Mouse (Mus musculus) CH12F3 (cell line): ENCODE measurements around the gene Ttc27.

ENCODE experiments used
- in situ Hi-C: fragments of 300-500 bp; cut with MboI; formaldehyde crosslinking; loops from 2 replicates; pipeline ENCODE4 v1.14.3; 2020; ENCODE audit warnings: low sequenced_read_pairs

Gene Ttc27

GRCm38 (mm10) chr17:74810892-74811625 is 93.5 kb downstream of the Ttc27 start:
- in situ Hi-C loops: loop anchor here (25.0 kb wide), 1 partner anchor 726 kb away; no protein-coding TSS in a partner anchor

DNA sequence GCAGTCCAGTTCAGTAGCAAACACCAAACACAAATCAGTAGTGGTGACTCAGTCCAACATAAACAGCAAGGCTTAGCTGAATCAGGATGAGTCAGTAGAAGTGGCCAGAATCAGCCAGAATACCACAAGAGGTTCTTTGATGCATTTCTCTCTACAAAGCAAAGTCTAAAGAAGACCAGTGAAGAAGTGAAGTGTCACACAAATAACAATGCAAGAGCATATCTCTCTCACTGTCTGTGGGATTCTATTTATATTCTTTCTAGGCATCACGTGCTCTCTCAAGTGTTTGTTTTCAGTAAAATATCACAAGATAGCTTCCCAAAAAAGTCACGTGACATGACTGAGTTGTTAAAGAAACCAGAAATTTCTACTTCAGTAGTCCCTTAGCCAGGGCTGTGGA is 102.2 kb downstream of the Ttc27 start:
- in situ Hi-C loops: loop anchor here (10.0 to 25.0 kb wide), 2 partner anchors 185 to 718 kb away; partner anchors contain the start of gene Ltbp1

GRCm38 (mm10) chr17:74830851-74831250 is 113.3 kb downstream of the Ttc27 start:
- in situ Hi-C loops: no loop called here

- in situ Hi-C loops: no loop called here
These were observed 124.2 kb downstream of the Ttc27 start for GRCm38 (mm10) chr17:74841721-74842120.

DNA sequence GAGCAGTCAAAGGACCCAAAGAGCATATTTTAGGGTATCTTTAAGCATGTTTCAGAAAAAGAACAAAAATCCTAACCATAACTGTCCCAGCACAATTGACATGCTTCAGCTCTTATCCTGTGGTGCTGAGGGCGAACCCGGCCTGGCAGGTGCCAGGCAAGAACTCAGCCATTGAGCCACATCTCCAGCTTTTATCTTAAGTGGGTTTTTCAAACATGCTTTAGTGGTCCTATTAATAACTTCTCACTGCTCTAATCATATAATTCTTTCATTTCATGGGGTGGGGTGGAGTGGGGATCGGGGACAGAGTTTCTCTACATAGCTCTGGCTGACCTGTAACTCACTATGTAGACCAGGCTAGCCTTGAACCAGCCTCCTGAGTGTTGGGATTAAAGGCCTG is 125.1 kb downstream of the Ttc27 start:
- in situ Hi-C loops: no loop called here

DNA sequence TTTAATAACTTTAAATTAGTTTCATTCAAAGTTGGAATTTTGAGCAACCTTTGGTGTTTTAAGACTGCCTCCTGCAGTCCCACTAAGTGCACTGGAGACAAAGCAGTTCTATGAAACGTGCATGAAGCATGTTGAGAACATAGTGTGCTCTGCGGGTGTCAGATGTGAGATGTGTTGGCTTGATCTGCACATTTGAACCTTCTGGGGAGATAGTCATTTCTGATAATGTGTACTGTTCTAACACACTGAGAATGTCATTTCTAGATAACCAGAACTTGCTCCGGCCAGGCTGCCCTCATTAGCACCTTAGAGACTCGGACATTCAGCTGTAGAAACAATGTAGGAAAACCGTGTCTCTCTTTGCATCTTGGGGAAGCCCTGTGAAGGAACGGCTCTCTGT is 126.0 kb downstream of the Ttc27 start:
- in situ Hi-C loops: no loop called here

- in situ Hi-C loops: no loop called here
These were observed 128.7 kb downstream of the Ttc27 start for GRCm38 (mm10) chr17:74846031-74846891.

DNA sequence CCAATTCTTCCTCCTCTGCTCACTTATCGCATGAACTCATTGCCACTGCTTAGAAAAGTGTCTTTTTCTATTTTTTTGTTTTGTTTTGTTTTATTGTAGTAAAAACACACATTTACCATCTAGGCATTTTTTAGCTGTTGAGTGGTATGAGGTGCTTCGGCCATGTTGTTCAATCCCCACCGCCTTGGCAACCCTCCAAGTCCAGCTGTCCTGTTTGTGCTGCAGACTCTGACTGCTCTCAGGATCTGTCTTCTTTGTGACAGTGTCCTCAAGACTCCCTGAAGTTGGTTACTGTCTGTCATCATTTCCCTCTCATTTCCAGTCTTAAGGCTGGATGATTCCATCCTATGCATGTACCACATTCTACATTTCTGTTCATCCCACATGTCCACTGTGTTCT is 132.7 kb downstream of the Ttc27 start:
- in situ Hi-C loops: no loop called here

DNA sequence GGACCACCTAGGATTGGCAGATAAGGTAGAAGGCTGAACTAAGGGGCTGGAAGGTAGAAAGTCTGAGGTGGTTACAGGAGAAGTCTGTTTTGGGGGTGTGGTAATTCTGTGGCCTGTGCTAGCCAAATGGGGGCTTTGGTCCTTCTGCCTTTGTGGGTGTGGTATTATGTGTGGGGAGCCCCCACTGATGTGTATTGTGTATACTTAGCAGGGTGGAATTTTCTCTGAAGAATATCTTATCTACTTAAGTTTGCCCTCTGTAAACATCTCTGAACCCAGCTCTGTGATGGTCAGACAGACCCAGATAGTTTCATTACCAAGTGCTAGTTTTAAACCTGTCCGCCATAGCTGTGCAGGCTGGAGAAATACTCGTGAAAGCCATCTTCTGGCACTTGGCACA is 141.8 kb downstream of the Ttc27 start:
- in situ Hi-C loops: no loop called here

DNA sequence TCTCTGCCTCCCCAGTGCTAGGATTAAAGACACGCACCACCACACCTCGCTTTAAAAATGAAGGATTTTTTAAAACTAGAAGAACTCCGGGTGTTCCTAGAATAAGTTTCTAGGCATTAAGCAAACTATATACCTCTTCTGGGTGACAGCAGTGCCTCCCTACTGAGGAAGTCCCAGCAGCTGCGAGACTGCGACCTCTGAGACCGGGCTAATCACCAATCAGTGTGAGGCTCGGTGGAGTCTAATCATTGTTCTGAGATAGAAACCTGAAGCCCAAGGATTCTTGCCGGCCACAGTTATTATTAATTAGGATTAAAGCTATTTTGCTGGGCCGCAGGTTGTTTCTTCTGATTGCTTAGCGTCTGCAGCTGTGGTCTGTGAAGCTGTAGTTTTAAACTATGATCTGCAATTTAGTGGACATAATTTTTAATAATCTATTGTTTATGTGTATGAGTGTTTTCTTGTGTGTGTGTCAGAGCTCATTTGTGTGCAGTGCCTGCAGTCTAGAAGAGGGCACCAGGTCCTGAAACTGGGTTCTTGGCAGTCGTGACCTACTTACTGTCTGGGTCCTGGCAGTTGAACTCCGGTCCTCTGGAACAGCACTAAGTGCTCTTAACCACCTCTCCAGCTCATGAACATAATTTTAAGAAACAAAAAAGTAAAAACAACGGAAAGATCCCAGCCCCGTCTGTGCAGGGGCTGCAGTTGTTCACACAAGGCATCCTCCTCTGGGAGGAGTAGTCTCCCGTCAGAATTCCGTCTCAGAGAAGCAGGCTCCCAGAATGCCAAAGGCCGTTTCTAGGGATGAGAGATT is 142.9 kb downstream of the Ttc27 start:
- in situ Hi-C loops: no loop called here

GRCm38 (mm10) chr17:74863845-74864244 is 146.3 kb downstream of the Ttc27 start:
- in situ Hi-C loops: no loop called here

DNA sequence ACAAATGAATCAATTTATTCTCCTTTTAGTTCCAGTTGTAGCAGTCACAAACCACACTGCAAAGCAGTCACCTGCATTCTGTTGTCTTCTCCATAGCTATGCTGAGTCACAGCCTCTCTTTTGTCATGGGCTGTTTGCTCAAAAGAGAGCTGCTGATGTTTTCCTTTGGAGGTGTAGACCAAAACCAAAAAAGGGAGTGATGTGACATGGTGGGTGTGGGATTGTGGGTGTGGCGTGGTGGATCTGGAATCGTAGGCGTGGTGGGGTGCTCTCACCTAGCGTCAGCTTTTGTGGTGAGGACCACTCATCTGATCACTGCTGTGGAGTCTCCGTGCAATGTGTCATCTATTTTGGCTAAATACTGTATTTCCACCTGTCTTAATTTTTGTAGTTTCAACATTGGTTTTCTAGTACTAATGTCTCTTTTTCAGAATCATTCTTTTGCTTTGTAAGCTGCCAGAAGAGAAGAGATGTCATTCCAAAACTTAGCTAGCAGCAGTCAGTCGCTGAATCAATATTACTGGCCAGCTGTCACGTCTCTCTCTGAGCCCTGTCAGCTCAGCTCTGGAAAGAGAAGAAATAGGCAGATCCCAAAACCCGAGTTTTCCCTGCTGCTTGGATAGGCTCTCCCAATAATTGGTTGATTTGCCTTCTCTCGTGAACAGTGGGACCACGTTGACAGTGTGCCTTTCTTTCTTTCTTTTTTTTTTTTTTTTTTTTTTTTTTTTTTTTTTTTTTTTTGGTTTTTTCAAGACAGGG is 147.4 kb downstream of the Ttc27 start:
- in situ Hi-C loops: no loop called here

DNA sequence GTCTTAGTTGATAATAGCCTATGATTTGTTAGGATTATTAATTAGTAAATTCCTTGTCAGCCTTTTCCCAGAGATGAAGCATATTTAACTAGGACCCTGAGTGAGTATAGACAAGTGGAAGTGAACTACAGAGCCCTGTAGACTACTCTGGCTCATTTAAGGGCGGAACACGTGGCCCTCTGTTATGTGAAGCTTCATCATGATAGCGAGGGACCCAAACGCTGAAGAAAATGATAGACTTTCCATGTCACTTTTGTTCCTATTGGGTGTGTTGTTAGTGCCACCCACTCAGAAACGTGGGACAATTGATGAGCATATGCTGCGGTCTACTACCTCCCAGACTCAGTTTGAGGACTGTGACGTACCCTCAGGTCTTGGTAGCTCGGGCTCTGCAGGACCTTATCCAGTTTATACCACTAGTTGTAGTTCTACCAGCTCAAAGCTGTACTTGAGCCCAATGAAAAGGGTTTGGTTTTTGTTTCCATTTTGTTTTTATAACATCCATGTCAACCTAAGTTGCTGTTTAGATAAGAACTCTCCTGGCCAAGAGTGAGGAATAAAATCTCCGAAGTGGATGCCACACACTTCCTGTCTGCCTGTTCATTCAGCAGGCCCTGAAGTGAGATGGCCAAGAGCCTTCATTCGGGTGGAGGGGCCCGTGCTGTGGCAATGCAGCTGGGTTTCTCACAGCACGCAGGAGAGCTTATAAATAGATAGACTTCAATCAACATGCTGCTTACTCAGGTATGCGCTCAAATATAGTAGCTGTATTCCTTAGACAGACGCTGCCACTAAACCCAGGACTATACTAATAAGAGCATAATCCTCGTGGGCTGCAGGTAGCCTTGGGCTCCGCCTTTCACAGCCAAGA is 148.4 kb downstream of the Ttc27 start:
- in situ Hi-C loops: no loop called here

GRCm38 (mm10) chr17:74866565-74867507 is 149.3 kb downstream of the Ttc27 start:
- in situ Hi-C loops: no loop called here

- in situ Hi-C loops: no loop called here
These were observed 150.8 kb downstream of the Ttc27 start for GRCm38 (mm10) chr17:74868185-74868907.

DNA sequence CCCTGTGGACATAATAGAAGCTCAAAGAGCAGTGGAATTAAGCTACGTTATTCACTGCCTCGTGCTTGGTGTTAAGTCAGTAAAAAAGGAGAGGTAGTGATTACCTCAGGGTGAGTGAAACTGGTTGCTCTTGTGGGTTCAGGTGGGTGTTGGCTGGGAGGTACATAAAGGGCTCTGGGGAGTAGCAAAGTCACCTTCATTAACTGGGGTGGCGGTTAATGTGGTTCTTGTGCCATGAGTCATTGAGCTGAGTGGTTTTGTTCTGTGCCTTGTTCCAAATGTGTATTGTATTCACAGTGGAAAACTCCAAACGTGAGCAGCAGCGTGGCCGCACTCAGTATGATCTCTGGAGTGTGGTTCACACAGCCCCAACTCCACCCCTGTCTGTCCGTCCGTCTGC is 152.0 kb downstream of the Ttc27 start:
- in situ Hi-C loops: no loop called here
